Comparison of ENCODE assay signal across 28 mouse cellular contexts in the genomic region with DNA sequence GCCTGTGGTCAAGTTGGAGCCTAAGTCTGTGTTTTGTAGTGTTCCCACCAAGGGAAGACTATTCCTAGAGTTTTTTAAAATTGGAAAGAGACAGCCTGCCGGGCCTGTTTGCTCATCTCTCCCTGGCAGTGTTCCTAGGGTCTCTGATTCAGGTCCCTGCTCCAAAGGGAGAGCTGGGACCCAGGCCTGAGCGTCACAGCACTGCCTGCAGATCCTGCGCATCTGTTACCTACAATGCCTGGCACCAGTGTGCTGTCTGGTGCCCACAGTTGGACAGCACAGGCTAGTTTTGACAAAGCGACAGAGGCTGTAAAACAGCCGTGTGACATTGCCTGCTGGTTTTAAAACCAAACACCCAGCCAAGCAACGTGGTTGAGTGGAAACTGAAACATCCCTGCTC.
"Had no signal": no experiment of that assay in that cellular context is flagged by ENCODE, and none has a peak within 500 bp of the region (broad histone marks: within the 10 kb centered on the region; RNA-seq: fewer than 3 reads in every experiment).

No protein-coding gene starts in this region.

- H3K9me3 ChIP-seq: heart, embryonic 10.5 days; hindbrain, embryonic 10.5 days; limb, embryonic 10.5 days; limb, embryonic 12.5 days; liver, embryonic 13.5 days; liver, embryonic 15.5 days had no signal

- DNase-seq: gastrocnemius, adult 2 months; gastrocnemius, postnatal 10 days; gastrocnemius, postnatal 25 days; heart, adult 18-20 months; heart, postnatal 10 days; heart, postnatal 4 days; kidney, adult 18-20 months; kidney, adult 8-10 months; kidney, postnatal 10 days; kidney, postnatal 25 days; kidney, postnatal 4 days; liver; liver, embryonic 13.5 days; liver, postnatal 0 days had no signal

- H3K4me3 ChIP-seq: gastrocnemius, adult 2 months; heart, embryonic 10.5 days; heart, embryonic 12.5 days; hindbrain, embryonic 10.5 days; hindbrain, embryonic 12.5 days; layer of hippocampus, adult 2 months; left cerebral cortex, adult 2 months; limb, embryonic 10.5 days; limb, embryonic 12.5 days; liver, embryonic 13.5 days; liver, embryonic 15.5 days had no signal

- H3K4me1 ChIP-seq: liver, embryonic 13.5 days; liver, embryonic 15.5 days had no signal

- H3K9ac ChIP-seq: heart, embryonic 12.5 days; hindbrain, embryonic 12.5 days; hindbrain, embryonic 14.5 days; limb, embryonic 12.5 days; liver, embryonic 13.5 days; liver, embryonic 15.5 days; liver, postnatal 0 days had no signal

- H3K36me3 ChIP-seq: heart, embryonic 10.5 days; heart, embryonic 12.5 days; hindbrain, embryonic 10.5 days; hindbrain, embryonic 12.5 days; limb, embryonic 10.5 days; limb, embryonic 12.5 days; liver, embryonic 13.5 days; liver, embryonic 15.5 days had no signal

- H3K27me3 ChIP-seq: heart, embryonic 12.5 days; hindbrain, embryonic 12.5 days; limb, embryonic 12.5 days; liver, embryonic 13.5 days; liver, embryonic 15.5 days had no signal

- ATAC-seq: hindbrain, embryonic 16.5 days; inflammation-experienced regulatory T-cells, adult 6 months; intestine, postnatal 0 days; liver, postnatal 0 days had no signal

- H3K4me2 ChIP-seq: heart, embryonic 12.5 days; hindbrain, embryonic 12.5 days; hindbrain, embryonic 14.5 days; limb, embryonic 12.5 days; liver, embryonic 11.5 days; liver, embryonic 13.5 days; liver, embryonic 15.5 days had no signal

- H3K27ac ChIP-seq: gastrocnemius, adult 2 months; heart, embryonic 10.5 days; hindbrain, embryonic 10.5 days; hindbrain, embryonic 12.5 days; hindbrain, embryonic 14.5 days; layer of hippocampus, adult 2 months; left cerebral cortex, adult 2 months; limb, embryonic 10.5 days; limb, embryonic 12.5 days; liver, embryonic 13.5 days; liver, embryonic 15.5 days had no signal
